Mouse (Mus musculus): ENCODE results near the gene Add3. TPM values are rescaled to one million over a fixed set of nuclear protein-coding genes. Genes with fewer than 3 reads are reported as not detected.

The Add3 gene
- polyA plus RNA-seq, 1 experiment from 2014 or later, result 66.5 TPM

- TF ChIP-seq CTCF (IDR thresholded peaks at IDR 0.05; ENCODE audit: low read depth), result no peak
- no peak for DNase-seq (ENCODE audit: low spot score)
- no peak overlapping the region for H3K9ac ChIP-seq (ENCODE audit: low read depth, low read length)
Observed at GRCm38 (mm10) chr19:53164645-53165044, 24.4 kb downstream of the Add3 start.

DNA sequence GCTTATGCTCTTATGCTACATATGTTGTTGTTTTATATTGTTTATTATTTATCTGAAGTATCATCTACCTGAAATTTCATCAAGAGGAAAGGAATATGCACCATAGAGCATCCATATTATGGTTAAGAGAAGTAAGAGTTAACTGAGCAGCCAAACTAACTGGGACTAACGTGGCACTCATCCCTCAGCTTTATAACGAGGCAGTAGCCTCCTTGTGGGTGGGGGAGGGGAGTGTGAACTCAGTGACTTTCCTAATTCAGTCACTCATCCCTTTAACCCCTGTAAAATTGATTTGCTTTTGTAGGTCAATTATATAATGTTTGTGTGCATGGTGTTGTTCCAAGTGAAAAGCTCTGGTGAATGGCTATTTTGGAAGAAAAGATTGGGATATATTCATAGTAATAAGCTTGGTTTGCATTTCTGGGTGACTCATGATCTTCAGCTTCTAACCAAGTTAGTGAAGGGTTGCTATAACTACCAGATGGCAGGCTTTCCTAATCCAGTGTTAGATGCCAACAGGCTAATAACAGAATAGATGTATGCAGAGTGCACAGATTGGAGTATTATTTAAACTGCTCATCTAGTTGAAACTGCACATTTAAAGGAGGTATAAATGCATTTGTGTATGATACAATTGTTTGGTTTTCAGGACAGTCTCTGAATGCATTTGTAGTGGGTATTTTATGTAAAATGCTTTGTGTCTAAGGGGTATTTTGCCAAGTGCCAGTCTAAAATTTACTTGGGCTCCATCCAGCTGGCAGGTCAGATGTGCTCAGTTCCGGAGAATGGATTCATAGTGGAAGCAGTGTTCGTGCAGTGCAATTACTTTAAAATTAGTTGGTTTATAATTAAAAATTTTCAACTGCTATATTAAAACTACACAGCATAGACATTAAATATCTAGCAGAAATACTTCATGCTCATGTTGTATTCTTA is 25.3 kb downstream of the Add3 start:
- Histone ChIP-seq H3K9ac (ENCODE audit: low read depth, low read length) (no peak overlapping the region), H3K4me1 (replicated peaks; ENCODE audit: insufficient read depth, low read length) (no peaks in the 10 kb centered on the region), H3K4me2 (ENCODE audit: low read length) (no peak overlapping the region), H3K36me3 (ENCODE audit: insufficient read depth, low read length) (no peaks in the 10 kb centered on the region), H3K4me3 (replicated peaks; ENCODE audit: low read depth, low read length) (no peak overlapping the region), H3K27me3 (ENCODE audit: insufficient read depth, low read length) (no peaks in the 10 kb centered on the region), H3K27ac (no peak overlapping the region), H3K9me3 (replicated peaks; ENCODE audit: low read length) (no peaks in the 10 kb centered on the region)
- DNase-seq (ENCODE audit: low spot score) (no peak), ATAC-seq (replicated peaks; ENCODE audit: low FRiP score, low read depth) (no peak)
- 49% methylated on average over 4 of the region's 4 CpGs for WGBS
- no peak for TF ChIP-seq CTCF (IDR thresholded peaks at IDR 0.05; ENCODE audit: low read depth)

More at GRCm38 (mm10) chr19:53164645-53165044, 24.4 kb downstream of the Add3 start:
- H3K27me3 ChIP-seq (ENCODE audit: insufficient read depth, low read length), result no peaks in the 10 kb centered on the region
- H3K9me3 ChIP-seq (replicated peaks; ENCODE audit: low read length), result no peaks in the 10 kb centered on the region
- no peak overlapping the region for H3K27ac ChIP-seq
- 73% methylated on average over 7 of the region's 7 CpGs for WGBS
- no peak for ATAC-seq (replicated peaks; ENCODE audit: low FRiP score, low read depth)
- H3K4me2 ChIP-seq (ENCODE audit: low read length), result no peak overlapping the region
- no peak overlapping the region for H3K4me3 ChIP-seq (replicated peaks; ENCODE audit: low read depth, low read length)
- H3K36me3 ChIP-seq (ENCODE audit: insufficient read depth, low read length), result no peaks in the 10 kb centered on the region
- no peaks in the 10 kb centered on the region for H3K4me1 ChIP-seq (replicated peaks; ENCODE audit: insufficient read depth, low read length)

- H3K4me3 ChIP-seq (replicated peaks; ENCODE audit: low read depth, low read length), result no peak overlapping the region
- H3K27ac ChIP-seq, result no peak overlapping the region
- TF ChIP-seq CTCF (IDR thresholded peaks at IDR 0.05; ENCODE audit: low read depth), result no peak
- H3K9ac ChIP-seq (ENCODE audit: low read depth, low read length), result no peak overlapping the region
- no peaks in the 10 kb centered on the region for H3K4me1 ChIP-seq (replicated peaks; ENCODE audit: insufficient read depth, low read length)
- DNase-seq (ENCODE audit: low spot score) (no peak), ATAC-seq (replicated peaks; ENCODE audit: low FRiP score, low read depth) (no peak)
- no peaks in the 10 kb centered on the region for H3K36me3 ChIP-seq (ENCODE audit: insufficient read depth, low read length)
- H3K9me3 ChIP-seq (replicated peaks; ENCODE audit: low read length), result no peaks in the 10 kb centered on the region
- WGBS, result 93% methylated on average over 10 of the region's 10 CpGs
- H3K4me2 ChIP-seq (ENCODE audit: low read length), result no peak overlapping the region
- no peaks in the 10 kb centered on the region for H3K27me3 ChIP-seq (ENCODE audit: insufficient read depth, low read length)
Observed at GRCm38 (mm10) chr19:53166367-53166766, 26.1 kb downstream of the Add3 start.

DNA sequence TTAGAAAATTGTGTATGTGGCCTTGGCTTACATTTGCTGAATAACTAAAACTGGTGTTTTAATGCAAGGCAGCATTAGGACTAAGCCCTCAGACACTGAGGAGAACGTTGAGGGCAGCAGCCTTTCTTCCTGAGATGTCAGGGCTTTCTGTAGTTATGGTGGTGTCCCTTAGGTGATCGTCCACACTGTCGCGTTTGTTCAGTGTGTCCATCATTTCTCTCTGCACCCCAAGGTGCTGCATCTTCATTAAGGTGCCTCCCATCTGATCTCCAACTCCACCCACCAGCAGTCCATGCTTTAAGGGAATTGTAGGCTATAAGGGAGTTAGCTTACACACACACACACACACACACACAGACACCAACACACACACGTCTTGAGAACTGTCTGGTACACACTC is 28.3 kb downstream of the Add3 start:
- 75% methylated on average over 5 of the region's 5 CpGs for WGBS
- H3K9me3 ChIP-seq (replicated peaks; ENCODE audit: low read length), result no peaks in the 10 kb centered on the region
- H3K27me3 ChIP-seq (ENCODE audit: insufficient read depth, low read length), result no peaks in the 10 kb centered on the region
- no peak overlapping the region for H3K4me3 ChIP-seq (replicated peaks; ENCODE audit: low read depth, low read length)
- DNase-seq (ENCODE audit: low spot score) (no peak), ATAC-seq (replicated peaks; ENCODE audit: low FRiP score, low read depth) (no peak)
- H3K27ac ChIP-seq, result no peak overlapping the region
- no peak overlapping the region for H3K4me2 ChIP-seq (ENCODE audit: low read length)
- no peak overlapping the region for H3K9ac ChIP-seq (ENCODE audit: low read depth, low read length)
- no peak for TF ChIP-seq CTCF (IDR thresholded peaks at IDR 0.05; ENCODE audit: low read depth)
- H3K4me1 ChIP-seq (replicated peaks; ENCODE audit: insufficient read depth, low read length), result no peaks in the 10 kb centered on the region
- H3K36me3 ChIP-seq (ENCODE audit: insufficient read depth, low read length), result no peaks in the 10 kb centered on the region

GRCm38 (mm10) chr19:53170651-53171050 is 30.4 kb downstream of the Add3 start:
- no peak overlapping the region for H3K9ac ChIP-seq (ENCODE audit: low read depth, low read length)
- ATAC-seq (replicated peaks; ENCODE audit: low FRiP score, low read depth) (no peak), DNase-seq (ENCODE audit: low spot score) (no peak)
- H3K4me2 ChIP-seq (ENCODE audit: low read length), result no peak overlapping the region
- no peaks in the 10 kb centered on the region for H3K36me3 ChIP-seq (ENCODE audit: insufficient read depth, low read length)
- no peak overlapping the region for H3K27ac ChIP-seq
- TF ChIP-seq CTCF (IDR thresholded peaks at IDR 0.05; ENCODE audit: low read depth), result no peak
- 31% methylated on average over 5 of the region's 5 CpGs for WGBS
- H3K9me3 ChIP-seq (replicated peaks; ENCODE audit: low read length), result no peaks in the 10 kb centered on the region
- H3K4me1 ChIP-seq (replicated peaks; ENCODE audit: insufficient read depth, low read length), result 0 out of 2 replicates have a peak, but pooled peaks cover 3% of the 10 kb centered on the region
- no peak overlapping the region for H3K4me3 ChIP-seq (replicated peaks; ENCODE audit: low read depth, low read length)
- no peaks in the 10 kb centered on the region for H3K27me3 ChIP-seq (ENCODE audit: insufficient read depth, low read length)

DNA sequence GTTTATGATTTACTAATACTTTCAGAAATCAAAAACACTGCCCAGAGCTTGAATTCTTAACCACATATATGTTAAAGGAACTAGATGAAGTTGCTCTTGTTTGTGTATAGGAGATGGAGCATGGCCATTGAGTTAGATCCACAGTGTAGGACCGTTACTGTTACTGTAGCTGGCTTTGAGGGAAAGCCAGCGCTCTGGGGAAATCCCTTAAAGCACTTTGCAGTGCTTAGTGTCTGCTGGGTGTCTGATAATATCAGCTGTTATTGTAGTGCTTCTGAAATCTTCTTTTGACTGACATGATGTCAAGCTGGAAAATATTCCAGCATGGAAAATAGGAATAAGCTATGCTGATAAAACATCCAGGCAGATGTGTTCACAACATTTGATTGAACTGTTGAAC is 33.8 kb downstream of the Add3 start:
- TF ChIP-seq CTCF (IDR thresholded peaks at IDR 0.05; ENCODE audit: low read depth), result no peak
- Histone ChIP-seq H3K27ac (no peak overlapping the region), H3K4me3 (replicated peaks; ENCODE audit: low read depth, low read length) (no peak overlapping the region), H3K9ac (ENCODE audit: low read depth, low read length) (no peak overlapping the region), H3K4me2 (ENCODE audit: low read length) (no peak overlapping the region), H3K4me1 (replicated peaks; ENCODE audit: insufficient read depth, low read length) (0 out of 2 replicates have a peak, but pooled peaks cover 3% of the 10 kb centered on the region), H3K9me3 (replicated peaks; ENCODE audit: low read length) (no peaks in the 10 kb centered on the region), H3K36me3 (ENCODE audit: insufficient read depth, low read length) (no peaks in the 10 kb centered on the region), H3K27me3 (ENCODE audit: insufficient read depth, low read length) (no peaks in the 10 kb centered on the region)
- ATAC-seq (replicated peaks; ENCODE audit: low FRiP score, low read depth), result no peak
- 86% methylated on average over 2 of the region's 2 CpGs for WGBS
- DNase-seq (ENCODE audit: low spot score), result no peak
